Mouse (Mus musculus) urinary bladder, postnatal 36 days (tissue): ENCODE data around the gene Irak3.
A peak's percentile ranks its signal among the peaks of the same experiment; 100 is the strongest.
"Not testable (repeated sequence)": the region's sequence is repeated elsewhere in the genome, so short reads cannot be mapped to it uniquely, and the experiment has no call there.

Source experiments
- DNase-seq, 2 experiments: peaks; one replicate each; pipeline ENCODE4 v3.0.0; 2022; ENCODE audit warnings: low spot score in 2 of 2, mixed read lengths in 1 of 2

Irak3 gene

DNA sequence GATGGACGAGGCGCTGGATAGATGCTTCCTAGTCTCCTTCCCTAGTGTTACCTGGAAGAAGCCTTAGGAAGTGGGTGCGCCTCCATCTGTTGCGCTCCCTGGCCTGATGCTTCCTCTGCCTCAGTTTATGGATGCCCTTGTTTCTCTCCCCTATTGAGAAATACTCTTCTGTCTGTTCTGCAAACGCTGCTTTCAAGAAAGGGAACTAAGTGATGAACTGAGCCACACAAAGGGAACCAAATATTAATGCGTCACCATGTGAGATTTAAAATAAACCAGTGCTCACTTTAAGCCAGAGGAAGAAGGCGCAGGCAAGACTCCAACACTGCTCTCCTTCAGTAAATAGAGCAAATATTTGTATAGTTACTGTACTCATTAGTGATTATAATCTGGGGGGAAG is 38.4 kb downstream of the Irak3 start:
- no peak for DNase-seq

DNA sequence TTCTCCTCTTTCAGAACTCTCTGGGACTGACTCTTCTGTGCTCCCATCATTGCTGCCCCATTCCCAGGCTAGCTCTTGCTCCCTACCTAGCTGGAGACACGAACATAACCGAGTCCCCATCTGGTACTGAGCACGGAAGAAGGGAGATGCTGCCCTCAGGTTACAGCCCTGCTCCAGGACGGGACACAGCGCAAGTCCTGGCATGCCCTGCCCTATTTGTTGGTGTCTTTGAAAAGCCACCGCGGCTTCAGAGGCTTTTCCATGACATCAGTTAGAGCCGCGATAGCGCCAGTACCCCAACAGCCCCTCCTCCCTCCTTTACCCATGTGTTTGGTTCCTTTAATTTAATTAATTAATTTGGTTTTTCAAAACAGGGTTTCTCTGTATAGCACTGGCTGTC is 39.1 kb downstream of the Irak3 start:
- DNase-seq = no peak

GRCm38 (mm10) chr10:120160533-120160932 is 41.4 kb downstream of the Irak3 start:
- no peak for DNase-seq

- DNase-seq = no peak
Observed at GRCm38 (mm10) chr10:120153911-120154310, 48.0 kb downstream of the Irak3 start.

GRCm38 (mm10) chr10:120151672-120152071 is 50.3 kb downstream of the Irak3 start:
- no peak for DNase-seq

DNA sequence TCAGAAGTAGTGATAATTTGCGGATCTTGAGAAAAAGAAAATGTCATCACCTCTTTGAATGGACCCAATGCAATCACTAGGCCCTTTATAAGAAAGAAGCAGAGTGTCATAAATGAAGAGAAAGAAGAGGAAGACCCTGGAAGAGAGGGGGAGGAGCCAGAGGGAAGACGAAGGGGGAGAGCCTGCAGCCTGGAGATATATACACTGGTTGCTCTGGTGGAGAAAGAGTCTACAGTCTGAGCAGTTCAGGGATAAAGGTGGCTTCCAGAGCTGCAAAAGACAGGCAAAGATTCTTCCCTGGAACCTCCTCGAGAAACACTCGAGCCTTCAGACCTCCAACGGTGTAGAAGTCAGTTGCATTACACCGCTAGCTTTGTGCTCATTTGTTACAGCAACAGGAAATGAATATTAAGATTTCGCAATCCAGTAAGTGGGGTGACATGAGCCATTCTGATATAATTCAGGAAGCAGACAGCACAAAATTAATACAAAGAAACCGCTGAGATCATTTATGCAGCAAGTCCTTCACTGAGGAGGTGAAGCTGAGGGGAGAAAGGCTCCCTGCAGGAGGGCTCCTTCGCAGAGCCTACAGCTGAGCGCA is 60.9 kb downstream of the Irak3 start:
- no peak for DNase-seq

DNA sequence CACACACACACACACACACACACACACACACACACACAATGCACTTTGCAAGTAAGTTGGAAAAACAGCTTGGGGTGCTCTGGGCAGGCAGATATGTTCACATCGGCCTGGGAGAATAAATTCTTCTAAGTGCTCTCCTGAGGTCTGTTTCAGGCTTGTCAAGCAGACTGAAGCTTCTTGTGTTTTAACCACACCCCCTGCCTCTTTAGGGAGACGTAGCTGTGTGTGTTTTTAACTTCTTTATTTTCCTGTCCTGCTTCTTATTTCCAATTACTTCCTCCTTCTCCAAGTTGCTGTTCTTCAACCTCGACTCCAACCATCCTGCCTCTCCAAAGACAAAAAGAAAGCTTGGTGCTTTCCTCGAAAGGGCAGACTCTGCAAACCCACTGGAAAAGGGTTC is 61.7 kb downstream of the Irak3 start:
- no peak for DNase-seq

DNA sequence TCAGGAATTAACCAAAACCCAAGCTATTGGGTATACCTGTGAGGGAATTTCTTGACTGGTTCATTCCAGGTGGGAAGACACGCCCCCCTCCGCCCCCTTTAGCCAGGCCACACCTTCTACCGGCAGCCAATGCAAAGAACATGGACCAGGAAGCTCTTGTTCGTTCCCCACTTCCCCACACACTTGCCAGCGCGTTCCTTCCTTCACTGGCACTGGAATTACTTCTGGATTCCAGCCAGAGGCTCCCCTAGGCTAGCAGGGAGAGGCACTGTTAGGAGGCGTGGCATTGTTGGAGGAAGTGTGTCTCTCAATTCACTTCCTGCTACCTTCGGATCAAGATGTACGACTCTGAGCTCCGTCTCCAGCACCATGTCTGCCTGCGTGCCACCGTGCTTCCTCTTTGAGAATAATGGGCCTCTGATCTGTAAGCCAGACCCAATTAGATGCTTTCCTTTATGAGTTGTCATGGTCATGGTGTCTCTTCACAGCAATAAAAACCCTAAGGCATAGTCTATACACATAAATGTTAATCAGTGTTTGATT is 65.8 kb downstream of the Irak3 start:
- DNase-seq = no peak

DNA sequence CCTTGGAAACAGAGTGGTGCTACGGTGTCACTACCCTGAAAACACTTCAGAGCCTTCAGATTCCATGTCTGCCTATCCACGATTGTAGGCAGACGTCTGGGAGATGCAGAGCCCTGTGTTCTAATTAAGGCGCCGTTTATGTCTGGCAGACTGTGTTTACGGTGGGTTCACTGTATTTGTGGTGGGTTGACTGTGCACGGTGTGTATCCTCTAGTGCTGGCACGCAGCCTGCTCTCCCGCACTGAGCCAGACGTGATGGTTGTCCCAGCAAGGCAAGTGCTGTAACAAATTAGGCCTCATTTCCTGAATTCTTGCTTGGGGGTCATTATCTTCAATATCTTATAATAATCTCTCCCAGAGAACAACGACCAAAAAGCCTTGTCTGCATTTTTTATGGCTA is 68.2 kb downstream of the Irak3 start:
- DNase-seq = no peak

GRCm38 (mm10) chr10:120130621-120131020 is 71.3 kb downstream of the Irak3 start:
- DNase-seq = peak in 1 of 2 experiments; percentile 11

DNA sequence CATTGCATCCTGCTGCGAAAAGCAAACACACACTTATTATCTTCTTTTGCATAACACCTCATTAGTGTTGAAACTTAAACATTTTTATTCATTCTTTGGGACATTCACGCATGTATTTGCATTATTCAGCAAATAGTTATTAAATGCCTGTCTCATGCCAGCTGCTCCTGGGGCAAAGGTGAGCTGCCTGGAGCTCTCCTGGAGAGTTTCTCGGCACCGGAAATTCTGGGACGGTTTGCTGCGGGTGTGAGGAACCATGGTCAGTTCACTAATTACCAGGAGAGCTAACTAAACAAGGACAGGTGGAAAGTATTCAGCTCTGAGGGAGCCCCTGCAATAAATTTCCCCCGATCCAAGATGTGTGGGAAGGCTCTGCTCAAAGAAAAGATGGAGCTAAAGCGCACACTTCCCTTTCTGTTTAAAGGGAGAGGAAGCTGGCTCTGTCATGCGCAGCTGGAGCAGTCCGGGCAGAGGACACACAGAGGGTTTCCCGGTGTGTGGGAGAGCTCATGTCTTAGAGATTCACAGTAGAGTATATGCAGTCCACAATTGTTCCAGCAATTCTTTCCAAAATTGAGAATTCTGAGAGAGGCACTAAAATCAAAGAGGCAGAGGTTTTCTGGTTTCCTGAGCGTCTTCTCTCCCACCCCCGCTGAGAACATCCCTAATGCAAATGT is 73.2 kb downstream of the Irak3 start:
- no peak for DNase-seq

DNA sequence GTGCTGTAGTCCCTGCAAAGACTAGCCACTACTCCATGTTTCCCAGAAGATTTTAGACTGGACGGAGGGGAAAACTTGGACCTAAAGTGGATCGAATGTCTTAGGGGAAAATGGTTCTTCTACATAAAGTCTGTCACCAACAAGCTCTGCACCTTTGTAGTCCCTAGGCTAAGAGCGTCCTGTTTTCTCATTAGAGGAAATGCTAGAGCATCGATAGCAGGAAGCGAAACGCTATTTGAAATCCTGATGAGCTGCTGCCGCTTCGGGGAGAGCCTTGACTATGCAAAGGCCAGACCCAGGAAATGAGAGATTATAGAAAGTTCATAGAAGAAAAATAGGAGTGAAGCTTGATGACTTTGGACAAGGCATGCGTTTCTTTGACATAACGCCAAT is 76.5 kb downstream of the Irak3 start:
- no peak for DNase-seq

DNA sequence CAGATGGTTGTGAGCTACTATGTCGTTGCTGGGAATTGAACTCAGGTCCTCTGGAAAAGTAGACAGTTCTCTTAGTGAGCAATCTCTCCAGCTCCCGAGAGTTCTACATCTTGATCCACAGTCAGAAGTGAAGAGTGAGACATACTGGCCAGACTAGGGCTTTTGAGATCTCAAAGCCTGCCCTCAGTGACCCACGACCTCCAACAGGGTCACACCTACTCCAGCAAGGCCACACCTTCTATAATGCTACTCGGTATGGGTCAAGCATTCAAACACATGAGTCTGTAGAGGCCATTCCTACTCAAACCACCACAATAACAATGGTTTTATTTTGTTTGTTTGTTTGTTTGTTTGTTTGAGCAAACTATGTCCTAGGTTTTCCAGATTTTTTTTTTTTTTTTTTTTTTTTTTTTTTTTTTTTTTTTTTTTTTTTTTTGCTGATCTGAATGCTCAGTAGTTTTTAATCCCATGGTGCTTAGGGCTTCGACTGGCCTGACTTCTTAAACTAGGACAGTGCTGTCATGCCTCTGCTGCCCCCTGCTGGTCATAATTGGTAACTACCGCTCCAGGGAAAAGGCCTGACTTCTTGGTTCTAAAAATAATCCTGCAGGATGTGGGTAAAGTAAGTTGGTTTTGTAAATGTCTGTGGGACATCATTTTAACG is 77.0 kb downstream of the Irak3 start:
- DNase-seq = peak; percentile 72 to 84

DNA sequence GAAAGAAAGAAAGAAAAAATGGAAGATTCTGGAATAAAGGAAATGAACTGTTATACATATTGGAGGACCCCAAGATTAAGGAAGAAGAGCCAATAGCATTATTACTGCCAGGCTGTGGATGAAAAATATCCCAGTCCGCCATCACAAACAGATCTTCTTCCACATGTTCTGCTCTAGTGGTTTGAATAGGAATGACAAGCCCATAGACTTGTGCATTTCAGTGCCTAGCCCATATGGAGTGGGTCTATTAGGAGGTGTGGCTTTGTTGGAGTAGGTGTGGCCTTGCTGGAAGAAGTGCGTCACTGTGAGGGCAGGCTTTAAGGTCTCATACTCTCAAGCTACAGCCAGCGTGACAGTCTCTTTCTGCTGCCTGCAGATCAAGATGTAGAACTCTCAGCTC is 78.2 kb downstream of the Irak3 start:
- no peak for DNase-seq

- no peak for DNase-seq
Observed at GRCm38 (mm10) chr10:120115249-120115648, 86.7 kb downstream of the Irak3 start.

GRCm38 (mm10) chr10:120114493-120114892 is 87.4 kb downstream of the Irak3 start:
- DNase-seq = no peak

DNA sequence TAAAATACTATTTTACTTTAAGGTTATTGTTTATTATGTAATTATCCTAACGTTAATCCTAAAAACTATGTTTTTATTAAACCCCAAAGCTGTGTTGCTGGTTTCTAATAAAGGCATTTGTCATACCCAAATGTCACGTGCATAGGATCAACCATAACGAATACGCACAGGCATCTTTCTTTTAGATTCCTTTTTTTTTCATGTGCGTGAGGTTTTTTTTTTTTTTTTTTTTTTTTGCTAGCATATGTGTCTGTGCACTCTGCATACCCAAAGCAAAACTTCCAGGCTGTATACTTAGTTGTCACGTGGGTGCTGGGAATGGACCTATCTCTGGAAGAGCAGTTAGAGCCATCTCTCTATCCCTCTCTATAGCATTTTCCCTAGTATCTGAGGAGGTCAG is 88.0 kb downstream of the Irak3 start:
- no peak for DNase-seq

DNA sequence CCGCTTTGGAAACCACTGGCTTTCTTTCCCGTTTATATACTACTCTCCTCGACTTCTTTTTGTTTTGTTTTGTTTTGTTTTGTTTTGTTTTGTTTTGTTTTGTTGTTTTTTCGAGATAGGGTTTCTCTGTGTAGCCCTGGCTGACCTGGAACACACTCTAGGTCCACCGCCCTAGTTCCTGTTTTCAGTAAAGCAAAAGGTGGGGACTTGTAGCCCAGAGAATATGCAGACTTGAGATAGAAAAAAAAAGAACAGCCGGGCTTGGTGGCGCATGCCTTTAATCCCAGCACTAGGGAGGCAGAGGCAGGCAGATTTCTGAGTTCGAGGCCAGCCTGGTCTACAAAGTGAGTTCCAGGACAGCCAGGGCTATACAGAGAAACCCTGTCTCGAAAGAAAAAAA is 88.4 kb downstream of the Irak3 start:
- not testable (repeated sequence) for DNase-seq

GRCm38 (mm10) chr10:120112507-120113396 is 89.2 kb downstream of the Irak3 start, which contains the start of gene Helb:
Helb (minus strand) TSS chr10:120112987.
- peak; percentile 99 for DNase-seq

DNA sequence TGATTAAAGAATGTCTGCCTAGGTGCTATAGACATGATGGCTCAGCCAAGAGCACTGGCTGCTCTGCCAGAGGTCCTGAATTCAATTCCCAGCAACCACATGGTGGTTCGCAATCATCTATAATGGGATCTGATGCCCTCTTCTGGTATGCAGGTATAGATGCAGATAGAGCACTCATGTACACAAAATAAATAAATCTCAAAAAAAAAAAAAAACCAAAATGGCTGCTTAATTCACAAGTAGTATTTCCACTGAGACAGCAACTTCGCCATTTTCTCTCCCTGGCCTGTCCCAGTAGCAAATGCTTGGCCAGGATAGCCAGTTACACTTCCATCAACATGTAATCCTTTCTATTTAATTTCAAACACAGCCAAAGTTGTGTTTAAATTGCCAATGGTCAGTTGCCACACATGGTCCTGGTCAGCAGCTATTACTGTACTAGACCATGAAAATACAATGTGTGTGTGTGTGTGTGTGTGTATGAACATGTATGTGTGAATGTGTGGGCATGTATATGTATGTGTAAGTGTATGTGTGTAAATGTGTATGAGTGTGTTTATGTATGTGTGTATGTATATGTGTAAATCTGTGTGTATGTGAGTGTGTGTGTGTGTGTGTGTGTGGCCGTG is 90.1 kb downstream of the Irak3 start:
- no peak for DNase-seq

- DNase-seq = no peak
Observed at GRCm38 (mm10) chr10:120100806-120101205, 101.1 kb downstream of the Irak3 start.
